Mouse (Mus musculus): ENCODE results near the gene Lrmp. TPM values are rescaled to one million over a fixed set of nuclear protein-coding genes. Genes with fewer than 3 reads are reported as not detected.
A peak's percentile ranks its signal among the peaks of the same experiment; 100 is the strongest.

Gene Lrmp
- 0.35 and 0.82 TPM in 2 replicates for polyA plus RNA-seq (2015; fragmentation: Nextera tagmentation; extraction: Ambion mirVana)

GRCm38 (mm10) chr6:145115476-145116097 lies at the start of gene Lrmp:
Gene Lrmp (plus strand): TSS chr6:145115653.
- H3K27ac ChIP-seq (ENCODE audit: low read length) = peak within 1 kb of the TSS; percentile 49; the same call in 1 of the 2 replicates
- no peak within 1 kb of the TSS for H3K4me2 ChIP-seq (ENCODE audit: low read length)
- H3K9ac ChIP-seq (replicated peaks; ENCODE audit: low read depth, low read length) = peak within 1 kb of the TSS; percentile 47

GRCm38 (mm10) chr6:145066416-145066815 lies 49.0 kb upstream of the Lrmp start:
- no peak overlapping the region for H3K27ac ChIP-seq (ENCODE audit: low read length)
- no peaks in the 10 kb centered on the region for H3K36me3 ChIP-seq (ENCODE audit: control insufficient read depth, insufficient read depth)
- no peak overlapping the region for H3K4me3 ChIP-seq (replicated peaks; ENCODE audit: low read length)
- ATAC-seq = no peak
- no peaks in the 10 kb centered on the region for H3K9me3 ChIP-seq (ENCODE audit: control insufficient read depth, low read length)
- no peak overlapping the region for H3K4me2 ChIP-seq (ENCODE audit: low read length)
- WGBS = 91% methylated on average over 6 of the region's 6 CpGs
- H3K27me3 ChIP-seq (replicated peaks; ENCODE audit: control insufficient read depth, insufficient read depth, low read length) = no peaks in the 10 kb centered on the region
- H3K9ac ChIP-seq (replicated peaks; ENCODE audit: low read depth, low read length) = no peak overlapping the region
- H3K4me1 ChIP-seq (replicated peaks; ENCODE audit: control insufficient read depth, insufficient read depth, low read length) = no peaks in the 10 kb centered on the region

More at GRCm38 (mm10) chr6:145115476-145116097, at the start of gene Lrmp:
- H3K4me3 ChIP-seq (replicated peaks; ENCODE audit: low read length) = no peak within 1 kb of the TSS
- 71% methylated on average over 6 of the region's 6 CpGs for WGBS
- H3K4me1 ChIP-seq (replicated peaks; ENCODE audit: control insufficient read depth, insufficient read depth, low read length) = peaks cover 9% of the 10 kb centered on the region
- no peaks in the 10 kb centered on the region for H3K27me3 ChIP-seq (replicated peaks; ENCODE audit: control insufficient read depth, insufficient read depth, low read length)
- no peaks in the 10 kb centered on the region for H3K36me3 ChIP-seq (ENCODE audit: control insufficient read depth, insufficient read depth)
- no peaks in the 10 kb centered on the region for H3K9me3 ChIP-seq (ENCODE audit: control insufficient read depth, low read length)
- ATAC-seq = no peak

- Histone ChIP-seq H3K4me1 (replicated peaks; ENCODE audit: control insufficient read depth, insufficient read depth, low read length) (no peaks in the 10 kb centered on the region), H3K9me3 (ENCODE audit: control insufficient read depth, low read length) (no peaks in the 10 kb centered on the region), H3K4me3 (replicated peaks; ENCODE audit: low read length) (no peak overlapping the region), H3K9ac (replicated peaks; ENCODE audit: low read depth, low read length) (no peak overlapping the region), H3K36me3 (ENCODE audit: control insufficient read depth, insufficient read depth) (no peaks in the 10 kb centered on the region), H3K27ac (ENCODE audit: low read length) (no peak overlapping the region), H3K27me3 (replicated peaks; ENCODE audit: control insufficient read depth, insufficient read depth, low read length) (no peaks in the 10 kb centered on the region), H3K4me2 (ENCODE audit: low read length) (no peak overlapping the region)
- no peak for ATAC-seq
- 88% methylated on average over 8 of the region's 8 CpGs for WGBS
These were observed 47.8 kb upstream of the Lrmp start for GRCm38 (mm10) chr6:145067679-145068078.

GRCm38 (mm10) chr6:145069397-145069796 lies 46.1 kb upstream of the Lrmp start:
- ATAC-seq = no peak
- H3K9ac ChIP-seq (replicated peaks; ENCODE audit: low read depth, low read length) = no peak overlapping the region
- no peak overlapping the region for H3K27ac ChIP-seq (ENCODE audit: low read length)
- H3K4me1 ChIP-seq (replicated peaks; ENCODE audit: control insufficient read depth, insufficient read depth, low read length) = 0 out of 2 replicates have a peak, but pooled peaks cover under 1% of the 10 kb centered on the region
- no peaks in the 10 kb centered on the region for H3K36me3 ChIP-seq (ENCODE audit: control insufficient read depth, insufficient read depth)
- no peak overlapping the region for H3K4me3 ChIP-seq (replicated peaks; ENCODE audit: low read length)
- no peaks in the 10 kb centered on the region for H3K27me3 ChIP-seq (replicated peaks; ENCODE audit: control insufficient read depth, insufficient read depth, low read length)
- no peak overlapping the region for H3K4me2 ChIP-seq (ENCODE audit: low read length)
- 89% methylated on average over 7 of the region's 7 CpGs for WGBS
- no peaks in the 10 kb centered on the region for H3K9me3 ChIP-seq (ENCODE audit: control insufficient read depth, low read length)

- Histone ChIP-seq H3K9me3 (ENCODE audit: control insufficient read depth, low read length) (no peaks in the 10 kb centered on the region), H3K4me3 (replicated peaks; ENCODE audit: low read length) (no peak overlapping the region), H3K9ac (replicated peaks; ENCODE audit: low read depth, low read length) (no peak overlapping the region), H3K36me3 (ENCODE audit: control insufficient read depth, insufficient read depth) (no peaks in the 10 kb centered on the region), H3K4me2 (ENCODE audit: low read length) (no peak overlapping the region), H3K27me3 (replicated peaks; ENCODE audit: control insufficient read depth, insufficient read depth, low read length) (no peaks in the 10 kb centered on the region), H3K27ac (ENCODE audit: low read length) (no peak overlapping the region), H3K4me1 (replicated peaks; ENCODE audit: control insufficient read depth, insufficient read depth, low read length) (0 out of 2 replicates have a peak, but pooled peaks cover 2% of the 10 kb centered on the region)
- ATAC-seq = no peak
- WGBS = 87% methylated on average over 2 of the region's 2 CpGs
These were observed 45.5 kb upstream of the Lrmp start for GRCm38 (mm10) chr6:145069921-145070320.

GRCm38 (mm10) chr6:145074461-145074860 lies 41.0 kb upstream of the Lrmp start:
- no peaks in the 10 kb centered on the region for H3K9me3 ChIP-seq (ENCODE audit: control insufficient read depth, low read length)
- no peaks in the 10 kb centered on the region for H3K27me3 ChIP-seq (replicated peaks; ENCODE audit: control insufficient read depth, insufficient read depth, low read length)
- H3K9ac ChIP-seq (replicated peaks; ENCODE audit: low read depth, low read length) = no peak overlapping the region
- peak; percentile 13; the same call in 1 of the 2 replicates for ATAC-seq
- no peak overlapping the region for H3K4me2 ChIP-seq (ENCODE audit: low read length)
- 0 out of 2 replicates have a peak, but pooled peaks cover 7% of the 10 kb centered on the region for H3K4me1 ChIP-seq (replicated peaks; ENCODE audit: control insufficient read depth, insufficient read depth, low read length)
- H3K4me3 ChIP-seq (replicated peaks; ENCODE audit: low read length) = no peak overlapping the region
- H3K36me3 ChIP-seq (ENCODE audit: control insufficient read depth, insufficient read depth) = no peaks in the 10 kb centered on the region
- no peak overlapping the region for H3K27ac ChIP-seq (ENCODE audit: low read length)

- no peak overlapping the region for H3K27ac ChIP-seq (ENCODE audit: low read length)
- peak overlapping the region; percentile 65 for H3K9ac ChIP-seq (replicated peaks; ENCODE audit: low read depth, low read length)
- H3K9me3 ChIP-seq (ENCODE audit: control insufficient read depth, low read length) = no peaks in the 10 kb centered on the region
- peak overlapping the region; percentile 99 for H3K4me2 ChIP-seq (ENCODE audit: low read length)
- peak; percentile 81 for ATAC-seq
- H3K27me3 ChIP-seq (replicated peaks; ENCODE audit: control insufficient read depth, insufficient read depth, low read length) = no peaks in the 10 kb centered on the region
- H3K4me3 ChIP-seq (replicated peaks; ENCODE audit: low read length) = peak overlapping the region; percentile 57
- under 1% methylated on average over 20 of the region's 20 CpGs for WGBS
- H3K4me1 ChIP-seq (replicated peaks; ENCODE audit: control insufficient read depth, insufficient read depth, low read length) = 0 out of 2 replicates have a peak, but pooled peaks cover 7% of the 10 kb centered on the region
- no peaks in the 10 kb centered on the region for H3K36me3 ChIP-seq (ENCODE audit: control insufficient read depth, insufficient read depth)
These were observed 40.3 kb upstream of the Lrmp start for GRCm38 (mm10) chr6:145075088-145075547.

GRCm38 (mm10) chr6:145075548-145076224 lies 39.8 kb upstream of the Lrmp start, which contains the start of gene Bcat1:
Gene Bcat1 (minus strand): TSS chr6:145076184.
- no peaks in the 10 kb centered on the region for H3K27me3 ChIP-seq (replicated peaks; ENCODE audit: control insufficient read depth, insufficient read depth, low read length)
- under 1% methylated on average over 39 of the region's 39 CpGs for WGBS
- H3K4me3 ChIP-seq (replicated peaks; ENCODE audit: low read length) = peak within 1 kb of the TSS; percentile 57
- no peaks in the 10 kb centered on the region for H3K36me3 ChIP-seq (ENCODE audit: control insufficient read depth, insufficient read depth)
- peak within 1 kb of the TSS; percentile 65 for H3K9ac ChIP-seq (replicated peaks; ENCODE audit: low read depth, low read length)
- H3K4me1 ChIP-seq (replicated peaks; ENCODE audit: control insufficient read depth, insufficient read depth, low read length) = 0 out of 2 replicates have a peak, but pooled peaks cover 7% of the 10 kb centered on the region
- H3K9me3 ChIP-seq (ENCODE audit: control insufficient read depth, low read length) = no peaks in the 10 kb centered on the region
- peak within 1 kb of the TSS; percentile 99 for H3K4me2 ChIP-seq (ENCODE audit: low read length)
- no peak within 1 kb of the TSS for H3K27ac ChIP-seq (ENCODE audit: low read length)
- peak; percentile 81 for ATAC-seq

- 15% methylated on average over 9 of the region's 9 CpGs for WGBS
- H3K27ac ChIP-seq (ENCODE audit: low read length) = no peak overlapping the region
- H3K4me1 ChIP-seq (replicated peaks; ENCODE audit: control insufficient read depth, insufficient read depth, low read length) = 0 out of 2 replicates have a peak, but pooled peaks cover 7% of the 10 kb centered on the region
- H3K27me3 ChIP-seq (replicated peaks; ENCODE audit: control insufficient read depth, insufficient read depth, low read length) = no peaks in the 10 kb centered on the region
- peak; percentile 36; the same call in 1 of the 2 replicates for ATAC-seq
- H3K9ac ChIP-seq (replicated peaks; ENCODE audit: low read depth, low read length) = no peak overlapping the region; the same call in 1 of the 2 replicates
- peak overlapping the region; percentile 57 for H3K4me3 ChIP-seq (replicated peaks; ENCODE audit: low read length)
- no peaks in the 10 kb centered on the region for H3K36me3 ChIP-seq (ENCODE audit: control insufficient read depth, insufficient read depth)
- no peaks in the 10 kb centered on the region for H3K9me3 ChIP-seq (ENCODE audit: control insufficient read depth, low read length)
- peak overlapping the region; percentile 99 for H3K4me2 ChIP-seq (ENCODE audit: low read length)
These were observed 39.2 kb upstream of the Lrmp start for GRCm38 (mm10) chr6:145076286-145076685.
